Mouse (Mus musculus) brown adipose tissue, adult 24 weeks (tissue): ENCODE measurements around the gene Gtf2a2. TPM values are rescaled to one million over a fixed set of nuclear protein-coding genes. Genes with fewer than 3 reads are reported as not detected.

Source experiments
- H3K27ac ChIP-seq: fragments of 200-500 bp; replicated peaks from 2 replicates; pipeline ENCODE4 v1.5.1; 2012; ENCODE audit warnings: low read depth, mild to moderate bottlenecking, low read length
- H3K4me1 ChIP-seq: fragments of 200-500 bp; 2 replicates; pipeline ENCODE4 v1.6.1; 2012; ENCODE audit warnings: low read length, mixed read lengths; ENCODE audit not compliant: control insufficient read depth, insufficient read depth, insufficient read length
- H3K4me3 ChIP-seq: fragments of 200-500 bp; 2 replicates; pipeline ENCODE4 v1.5.1; 2012; ENCODE audit warnings: low read depth, mild to moderate bottlenecking, low read length, moderate library complexity; ENCODE audit not compliant: insufficient read depth
- polyA plus RNA-seq: library from polyadenylated mRNA; stranded (reverse); fragments of >200 nt; gene quantifications from 2 replicates; pipeline ENCODE4 v1.2.4, GENCODE M21; 2012; ENCODE audit not compliant: missing spikeins, insufficient read depth, insufficient read length

Gene Gtf2a2
- polyA plus RNA-seq, 1 experiment, result 107 TPM

- no peak overlapping the region for H3K27ac ChIP-seq
- no peak overlapping the region for H3K4me3 ChIP-seq
- H3K4me1 ChIP-seq, result no peaks in the 10 kb centered on the region
These were observed 55.1 kb downstream of the Gtf2a2 start for GRCm38 (mm10) chr9:70067497-70067896.

- H3K4me1 ChIP-seq, result no peaks in the 10 kb centered on the region
- H3K4me3 ChIP-seq, result no peak overlapping the region
- H3K27ac ChIP-seq, result no peak overlapping the region
These were observed 57.6 kb downstream of the Gtf2a2 start for GRCm38 (mm10) chr9:70069961-70070435.

- no peaks in the 10 kb centered on the region for H3K4me1 ChIP-seq
- H3K27ac ChIP-seq, result no peak overlapping the region
- H3K4me3 ChIP-seq, result no peak overlapping the region
These were observed 60.0 kb downstream of the Gtf2a2 start for GRCm38 (mm10) chr9:70072387-70072786.

Other genes with a start within 250 kb of the Gtf2a2 start
- gene Bnip2, start 23.1 kb upstream of the Gtf2a2 start, polyA plus RNA-seq, result 61.4 and 68.1 TPM in 2 replicates
- gene Gcnt3, start 25.5 kb downstream of the Gtf2a2 start, polyA plus RNA-seq, result not detected in 2 replicates
- not detected in 2 replicates for gene Fam81a, start 130.0 kb downstream of the Gtf2a2 start, polyA plus RNA-seq
- gene Myo1e, start 194.8 kb downstream of the Gtf2a2 start, polyA plus RNA-seq, result 2.0 and 2.9 TPM in 2 replicates